Mouse (Mus musculus) stomach, embryonic 16.5 days (tissue): ENCODE measurements around the gene Sh3bp2. TPM values are rescaled to one million over a fixed set of nuclear protein-coding genes. Genes with fewer than 3 reads are reported as not detected.
"Not testable (repeated sequence)": the region's sequence is repeated elsewhere in the genome, so short reads cannot be mapped to it uniquely, and the experiment has no call there.

Source experiments
- ATAC-seq: fragments of 200-750 bp; cut with Nextera tagmentation; 2 replicates; pipeline ENCODE4 v1.8.0; 2017; ENCODE audit warnings: moderate number of reproducible peaks, moderate TSS enrichment; ENCODE audit not compliant: insufficient read depth, low FRiP score
- H3K27ac ChIP-seq: fragments of 300-500 bp; sonication (generic); 2 replicates; pipeline ENCODE4 v1.5.1; 2014; ENCODE audit warnings: low read length
- H3K27me3 ChIP-seq: fragments of 300-500 bp; sonication (generic); 2 replicates; pipeline ENCODE4 v1.6.1; 2014; ENCODE audit warnings: low read length, control low read depth, mixed read lengths; ENCODE audit not compliant: control insufficient read depth, insufficient read depth
- H3K36me3 ChIP-seq: fragments of 300-500 bp; sonication (generic); 2 replicates; pipeline ENCODE4 v1.6.1; 2014; ENCODE audit warnings: low read length; ENCODE audit not compliant: control insufficient read depth, insufficient read depth
- H3K4me1 ChIP-seq: fragments of 300-500 bp; sonication (generic); 2 replicates; pipeline ENCODE4 v1.6.1; 2014; ENCODE audit warnings: low read length, control low read depth, mixed read lengths; ENCODE audit not compliant: control insufficient read depth, insufficient read depth
- H3K4me2 ChIP-seq: fragments of 300-500 bp; sonication (generic); 2 replicates; pipeline ENCODE4 v1.6.1; 2014; ENCODE audit warnings: low read depth, low read length, mixed read lengths
- H3K4me3 ChIP-seq: fragments of 300-500 bp; sonication (generic); replicated peaks from 2 replicates; pipeline ENCODE4 v1.5.1; 2014; ENCODE audit warnings: mild to moderate bottlenecking, low read length
- H3K9ac ChIP-seq: fragments of 300-500 bp; sonication (generic); 2 replicates; pipeline ENCODE4 v1.6.1; 2014; ENCODE audit warnings: low read length
- H3K9me3 ChIP-seq: fragments of 300-500 bp; sonication (generic); replicated peaks from 2 replicates; pipeline ENCODE4 v1.6.1; 2016; ENCODE audit warnings: low read length, control low read depth; ENCODE audit not compliant: control insufficient read depth
- WGBS: fragments of 180-500 bp; shearing (Covaris S2); extraction: QIAGEN DNeasy Blood & Tissue Kit; methylation state at CpG from one replicate; pipeline ENCODE4 v1.1.7; 2014; 5-methylcytosine and 5-hydroxymethylcytosine counted together
- polyA plus RNA-seq: library from polyadenylated mRNA; unstranded; fragments of >200 nt; fragmentation: Nextera tagmentation; extraction: Ambion mirVana; gene quantifications from 2 replicates; pipeline ENCODE4 v1.2.1, GENCODE M21; 2015

The Sh3bp2 gene
- polyA plus RNA-seq, 1 experiment from 2014 or later: 5.8 TPM

GRCm38 (mm10) chr5:34587881-34588280, 62.2 kb downstream of the Sh3bp2 start:
- Histone ChIP-seq H3K36me3 (no peaks in the 10 kb centered on the region), H3K4me3 (no peak overlapping the region), H3K9ac (no peak overlapping the region), H3K4me2 (no peak overlapping the region), H3K4me1 (peaks cover 17% of the 10 kb centered on the region), H3K27me3 (no peaks in the 10 kb centered on the region), H3K9me3 (no peaks in the 10 kb centered on the region), H3K27ac (no peak overlapping the region)
- ATAC-seq: no peak
- WGBS: 88% methylated on average over 5 of the region's 5 CpGs

- ATAC-seq: no peak
- 41% methylated on average over 5 of the region's 5 CpGs for WGBS
- Histone ChIP-seq H3K9ac (no peak overlapping the region), H3K27me3 (no peaks in the 10 kb centered on the region), H3K4me2 (no peak overlapping the region), H3K27ac (no peak overlapping the region), H3K36me3 (no peaks in the 10 kb centered on the region), H3K9me3 (no peaks in the 10 kb centered on the region), H3K4me3 (no peak overlapping the region), H3K4me1 (peaks cover 15% of the 10 kb centered on the region; the same call in 1 of the 2 replicates)
Measured at GRCm38 (mm10) chr5:34590059-34590458, 64.4 kb downstream of the Sh3bp2 start.

- Histone ChIP-seq H3K4me2 (no peak overlapping the region), H3K9me3 (no peaks in the 10 kb centered on the region), H3K9ac (no peak overlapping the region), H3K4me3 (no peak overlapping the region), H3K27me3 (no peaks in the 10 kb centered on the region), H3K27ac (no peak overlapping the region), H3K36me3 (no peaks in the 10 kb centered on the region), H3K4me1 (peaks cover 15% of the 10 kb centered on the region; the same call in 1 of the 2 replicates)
- 62% methylated on average over 4 of the region's 4 CpGs for WGBS
- no peak for ATAC-seq
Measured at GRCm38 (mm10) chr5:34590702-34591101, 65.1 kb downstream of the Sh3bp2 start.

GRCm38 (mm10) chr5:34591388-34592004, 65.9 kb downstream of the Sh3bp2 start:
- Histone ChIP-seq H3K9ac (no peak overlapping the region), H3K27me3 (no peaks in the 10 kb centered on the region), H3K27ac (no peak overlapping the region), H3K36me3 (no peaks in the 10 kb centered on the region), H3K4me3 (no peak overlapping the region), H3K9me3 (no peaks in the 10 kb centered on the region), H3K4me1 (peaks cover 15% of the 10 kb centered on the region; the same call in 1 of the 2 replicates), H3K4me2 (no peak overlapping the region)
- 65% methylated on average over 5 of the region's 5 CpGs for WGBS
- ATAC-seq: no peak

GRCm38 (mm10) chr5:34592224-34592623, 66.6 kb downstream of the Sh3bp2 start:
- not testable (repeated sequence) for H3K27ac ChIP-seq, H3K36me3 ChIP-seq, ATAC-seq

GRCm38 (mm10) chr5:34592666-34593065, 67.0 kb downstream of the Sh3bp2 start:
- Histone ChIP-seq H3K9ac (no peak overlapping the region), H3K4me3 (no peak overlapping the region), H3K9me3 (no peaks in the 10 kb centered on the region), H3K36me3 (no peaks in the 10 kb centered on the region), H3K27me3 (no peaks in the 10 kb centered on the region), H3K4me2 (no peak overlapping the region), H3K4me1 (peaks cover 12% of the 10 kb centered on the region; the same call in 1 of the 2 replicates), H3K27ac (no peak overlapping the region)
- WGBS: 93% methylated on average over 6 of the region's 6 CpGs
- no peak for ATAC-seq

More at GRCm38 (mm10) chr5:34592224-34592623, 66.6 kb downstream of the Sh3bp2 start:
- H3K4me2 ChIP-seq, H3K4me3 ChIP-seq, H3K9ac ChIP-seq, H3K27me3 ChIP-seq, H3K9me3 ChIP-seq: not testable (repeated sequence)
- WGBS: 92% methylated on average over 5 of the region's 5 CpGs
- H3K4me1 ChIP-seq: peaks cover 12% of the 10 kb centered on the region; the same call in 1 of the 2 replicates

- Histone ChIP-seq H3K4me1 (peaks cover 12% of the 10 kb centered on the region; the same call in 1 of the 2 replicates), H3K27me3 (no peaks in the 10 kb centered on the region), H3K9ac (no peak overlapping the region), H3K4me2 (no peak overlapping the region), H3K27ac (no peak overlapping the region), H3K9me3 (no peaks in the 10 kb centered on the region), H3K4me3 (no peak overlapping the region), H3K36me3 (no peaks in the 10 kb centered on the region)
- ATAC-seq: no peak
- 93% methylated on average over 9 of the region's 9 CpGs for WGBS
Measured at GRCm38 (mm10) chr5:34593202-34593727, 67.6 kb downstream of the Sh3bp2 start.

GRCm38 (mm10) chr5:34604576-34604975, 78.9 kb downstream of the Sh3bp2 start:
- WGBS: 91% methylated on average over 5 of the region's 5 CpGs
- no peak overlapping the region for H3K9ac ChIP-seq
- H3K9me3 ChIP-seq: no peaks in the 10 kb centered on the region
- no peak for ATAC-seq
- no peak overlapping the region for H3K27ac ChIP-seq
- H3K4me1 ChIP-seq: no peaks in the 10 kb centered on the region
- no peak overlapping the region for H3K4me2 ChIP-seq
- no peak overlapping the region for H3K4me3 ChIP-seq
- H3K27me3 ChIP-seq: no peaks in the 10 kb centered on the region
- peaks cover 17% of the 10 kb centered on the region; the same call in 1 of the 2 replicates for H3K36me3 ChIP-seq

GRCm38 (mm10) chr5:34607100-34607880, 81.7 kb downstream of the Sh3bp2 start:
- H3K4me1 ChIP-seq: no peaks in the 10 kb centered on the region
- WGBS: 85% methylated on average over 8 of the region's 8 CpGs
- H3K4me2 ChIP-seq: no peak overlapping the region
- no peak overlapping the region; the same call in 1 of the 2 replicates for H3K9ac ChIP-seq
- peaks cover 29% of the 10 kb centered on the region for H3K36me3 ChIP-seq
- no peak overlapping the region for H3K27ac ChIP-seq
- H3K9me3 ChIP-seq: no peaks in the 10 kb centered on the region
- no peaks in the 10 kb centered on the region for H3K27me3 ChIP-seq
- H3K4me3 ChIP-seq: no peak overlapping the region
- ATAC-seq: no peak
